Mouse (Mus musculus) T-helper 17 cell (primary cell): ENCODE measurements around the gene Nf2.
"Not testable (repeated sequence)": the region's sequence is repeated elsewhere in the genome, so short reads cannot be mapped to it uniquely, and the experiment has no call there.

ENCODE experiments used
- in situ Hi-C, 2 experiments: fragments of 300-600 bp; cut with MboI, MseI; formaldehyde crosslinking; loops; 1 replicate in 1 of 2; 2 replicates in 1 of 2; pipeline ENCODE4 v1.15.1; 2025; ENCODE audit warnings: high pct_unique_total_duplicates in 2 of 2

Nf2 gene

GRCm38 (mm10) chr11:4837342-4837741, 12.0 kb downstream of the Nf2 start:
- in situ Hi-C loops = no loop called here

GRCm38 (mm10) chr11:4836755-4837154, 12.6 kb downstream of the Nf2 start:
- in situ Hi-C loops = no loop called here

GRCm38 (mm10) chr11:4835436-4835835, 13.9 kb downstream of the Nf2 start:
- in situ Hi-C loops = no loop called here

GRCm38 (mm10) chr11:4833295-4833939, 15.9 kb downstream of the Nf2 start:
- in situ Hi-C loops = no loop called here

GRCm38 (mm10) chr11:4831066-4831465, 18.3 kb downstream of the Nf2 start:
- in situ Hi-C loops = no loop called here

- in situ Hi-C loops = no loop called here
Measured at GRCm38 (mm10) chr11:4827916-4828315, 21.4 kb downstream of the Nf2 start.

- in situ Hi-C loops = no loop called here
Measured at GRCm38 (mm10) chr11:4827340-4827739, 22.0 kb downstream of the Nf2 start.

GRCm38 (mm10) chr11:4826152-4826778, 23.1 kb downstream of the Nf2 start:
- in situ Hi-C loops = no loop called here

- in situ Hi-C loops = loop anchor here in 1 of 2 experiments (5.0 kb wide), 1 partner anchor 391 kb away; no protein-coding TSS in a partner anchor
Measured at GRCm38 (mm10) chr11:4823655-4824312, 25.6 kb downstream of the Nf2 start.

GRCm38 (mm10) chr11:4822446-4822842, 26.9 kb downstream of the Nf2 start:
- in situ Hi-C loops = loop anchor here in 1 of 2 experiments (5.0 kb wide), 1 partner anchor 390 kb away; no protein-coding TSS in a partner anchor

GRCm38 (mm10) chr11:4821492-4822445, 27.6 kb downstream of the Nf2 start:
- in situ Hi-C loops = loop anchor here in 1 of 2 experiments (5.0 kb wide), 1 partner anchor 389 kb away; no protein-coding TSS in a partner anchor

- in situ Hi-C loops = no loop called here
Measured at GRCm38 (mm10) chr11:4814507-4815450, 34.6 kb downstream of the Nf2 start.

- in situ Hi-C loops = no loop called here
Measured at GRCm38 (mm10) chr11:4808311-4808710, 41.0 kb downstream of the Nf2 start.

- in situ Hi-C loops = no loop called here
Measured at GRCm38 (mm10) chr11:4806031-4806715, 43.2 kb downstream of the Nf2 start.

GRCm38 (mm10) chr11:4804921-4805562, 44.3 kb downstream of the Nf2 start:
- in situ Hi-C loops = no loop called here

GRCm38 (mm10) chr11:4803951-4804350, 45.4 kb downstream of the Nf2 start:
- in situ Hi-C loops = no loop called here

GRCm38 (mm10) chr11:4803426-4803825, 45.9 kb downstream of the Nf2 start:
- in situ Hi-C loops = no loop called here

GRCm38 (mm10) chr11:4803008-4803407, 46.3 kb downstream of the Nf2 start:
- in situ Hi-C loops = no loop called here

GRCm38 (mm10) chr11:4802401-4802800, 46.9 kb downstream of the Nf2 start:
- in situ Hi-C loops = not testable (repeated sequence)
